Mouse (Mus musculus): ENCODE results near the gene Gm13283. TPM values are rescaled to one million over a fixed set of nuclear protein-coding genes. Genes with fewer than 3 reads are reported as not detected.
"Not testable (repeated sequence)": the region's sequence is repeated elsewhere in the genome, so short reads cannot be mapped to it uniquely, and the experiment has no call there.

Gene Gm13283
- polyA plus RNA-seq, 1 experiment from 2014 or later, result not detected

DNA sequence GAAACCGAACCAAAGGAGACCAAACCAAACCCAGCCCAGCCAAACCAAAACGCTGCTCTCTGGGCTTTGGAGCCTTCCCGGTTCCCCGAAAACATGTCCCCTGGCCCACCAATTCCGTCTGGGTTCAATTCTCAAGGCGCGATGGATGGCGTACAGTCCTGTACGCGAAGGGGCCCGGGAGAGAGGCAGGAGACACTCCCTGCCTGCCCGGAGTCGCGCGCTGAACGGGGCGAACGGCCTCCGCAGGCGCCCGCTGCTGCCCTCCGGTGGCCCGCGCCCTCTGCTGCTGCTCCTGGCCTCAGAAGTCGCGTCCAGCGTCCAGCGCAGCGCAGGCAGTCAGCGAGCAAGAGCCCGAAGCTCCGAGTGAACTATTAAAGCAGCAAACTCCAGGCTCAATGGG is 13.6 kb downstream of the Gm13283 start, which contains the start of gene Gm13290:
TSS of gene Gm13290 (plus strand) at position 301 of the 400 bp plus-strand sequence.
- H3K27me3 ChIP-seq; H3K36me3 ChIP-seq; H3K27ac ChIP-seq; ATAC-seq (ENCODE audit: low read depth); H3K9ac ChIP-seq; H3K4me3 ChIP-seq (replicated peaks); DNase-seq; H3K4me1 ChIP-seq (replicated peaks); H3K4me2 ChIP-seq; H3K9me3 ChIP-seq (replicated peaks): not testable (repeated sequence)
- WGBS (ENCODE audit: insufficient replicate concordance), result no CpG with 5 or more reads among the region's 32 CpGs

DNA sequence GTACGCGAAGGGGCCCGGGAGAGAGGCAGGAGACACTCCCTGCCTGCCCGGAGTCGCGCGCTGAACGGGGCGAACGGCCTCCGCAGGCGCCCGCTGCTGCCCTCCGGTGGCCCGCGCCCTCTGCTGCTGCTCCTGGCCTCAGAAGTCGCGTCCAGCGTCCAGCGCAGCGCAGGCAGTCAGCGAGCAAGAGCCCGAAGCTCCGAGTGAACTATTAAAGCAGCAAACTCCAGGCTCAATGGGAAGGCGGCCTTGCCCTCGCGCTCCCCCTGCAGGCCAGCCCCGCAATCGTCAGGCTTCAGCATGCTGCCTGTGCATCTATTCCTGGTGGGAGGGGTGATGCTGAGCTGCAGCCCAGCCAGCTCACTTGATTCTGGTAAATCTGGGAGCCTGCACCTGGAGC is 16.7 kb downstream of the Gm13283 start, which contains the start of gene Gm13289:
TSS of gene Gm13289 (plus strand) at position 301 of the 400 bp plus-strand sequence.
- not testable (repeated sequence) for H3K4me1 ChIP-seq (replicated peaks); H3K9ac ChIP-seq; H3K4me2 ChIP-seq; H3K27me3 ChIP-seq; H3K9me3 ChIP-seq (replicated peaks); H3K4me3 ChIP-seq (replicated peaks); DNase-seq; H3K27ac ChIP-seq; H3K36me3 ChIP-seq; ATAC-seq (ENCODE audit: low read depth)
- no CpG with 5 or more reads among the region's 29 CpGs for WGBS (ENCODE audit: insufficient replicate concordance)

DNA sequence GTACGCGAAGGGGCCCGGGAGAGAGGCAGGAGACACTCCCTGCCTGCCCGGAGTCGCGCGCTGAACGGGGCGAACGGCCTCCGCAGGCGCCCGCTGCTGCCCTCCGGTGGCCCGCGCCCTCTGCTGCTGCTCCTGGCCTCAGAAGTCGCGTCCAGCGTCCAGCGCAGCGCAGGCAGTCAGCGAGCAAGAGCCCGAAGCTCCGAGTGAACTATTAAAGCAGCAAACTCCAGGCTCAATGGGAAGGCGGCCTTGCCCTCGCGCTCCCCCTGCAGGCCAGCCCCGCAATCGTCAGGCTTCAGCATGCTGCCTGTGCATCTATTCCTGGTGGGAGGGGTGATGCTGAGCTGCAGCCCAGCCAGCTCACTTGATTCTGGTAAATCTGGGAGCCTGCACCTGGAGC is 19.6 kb downstream of the Gm13283 start, which contains the start of gene Gm13272:
TSS of gene Gm13272 (plus strand) at position 301 of the 400 bp plus-strand sequence.
- not testable (repeated sequence) for H3K36me3 ChIP-seq; H3K27me3 ChIP-seq; H3K9ac ChIP-seq; H3K27ac ChIP-seq; H3K4me3 ChIP-seq (replicated peaks); H3K9me3 ChIP-seq (replicated peaks); H3K4me1 ChIP-seq (replicated peaks); H3K4me2 ChIP-seq; DNase-seq; ATAC-seq (ENCODE audit: low read depth)
- no CpG with 5 or more reads among the region's 29 CpGs for WGBS (ENCODE audit: insufficient replicate concordance)

DNA sequence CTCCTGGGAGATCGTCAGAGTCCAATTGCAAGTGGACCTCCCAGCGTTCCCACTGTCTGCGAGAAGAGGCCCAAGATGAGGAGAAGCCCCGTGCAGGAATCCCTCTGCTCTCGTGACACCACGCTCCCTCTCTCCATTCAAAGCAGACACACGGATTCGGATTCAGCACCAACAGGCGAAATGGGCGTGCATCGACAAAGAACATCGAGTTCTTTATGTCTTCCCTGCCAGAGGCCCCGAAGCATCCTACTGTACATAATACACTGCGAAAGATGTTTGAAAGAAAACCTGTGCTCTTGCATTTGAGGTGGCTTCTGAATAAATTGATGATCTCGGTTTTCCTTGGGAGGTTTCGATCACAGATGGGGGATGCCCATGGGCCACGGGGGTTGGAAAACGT is 20.4 kb downstream of the Gm13283 start:
- not testable (repeated sequence) for ATAC-seq (ENCODE audit: low read depth); H3K27me3 ChIP-seq; H3K27ac ChIP-seq; H3K9me3 ChIP-seq (replicated peaks); H3K9ac ChIP-seq; H3K36me3 ChIP-seq; H3K4me1 ChIP-seq (replicated peaks); H3K4me3 ChIP-seq (replicated peaks); DNase-seq; H3K4me2 ChIP-seq
- WGBS (ENCODE audit: insufficient replicate concordance), result 38% methylated on average over 16 of the region's 18 CpGs

DNA sequence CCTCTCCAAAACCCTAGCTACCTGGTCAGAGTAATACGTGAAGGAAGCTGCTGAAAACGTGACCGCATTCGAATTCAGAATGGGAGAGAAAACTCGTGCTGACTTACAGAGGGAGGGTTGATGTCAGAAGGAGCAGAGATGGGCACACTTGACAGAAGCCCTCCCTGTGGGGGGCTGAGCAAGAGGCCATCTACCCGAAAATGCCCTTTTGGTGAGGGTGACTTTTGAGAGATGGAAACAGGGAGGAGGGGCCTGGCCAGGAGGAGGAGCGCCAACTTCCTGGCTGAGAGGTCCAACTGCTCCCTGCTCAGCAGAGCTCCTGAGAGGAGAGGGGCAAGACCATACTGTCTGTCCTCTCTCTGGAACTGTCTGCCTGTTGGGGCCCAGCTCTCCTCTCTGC is 21.9 kb downstream of the Gm13283 start, which contains the start of gene Ifnz:
TSS of gene Ifnz (plus strand) at position 301 of the 400 bp plus-strand sequence.
- DNase-seq; H3K27me3 ChIP-seq; ATAC-seq (ENCODE audit: low read depth); H3K36me3 ChIP-seq; H3K4me1 ChIP-seq (replicated peaks); H3K9ac ChIP-seq; H3K27ac ChIP-seq; H3K9me3 ChIP-seq (replicated peaks): not testable (repeated sequence)
- peak within 1 kb of the TSS; percentile 56 for H3K4me2 ChIP-seq
- WGBS (ENCODE audit: insufficient replicate concordance), result 15% methylated on average over 4 of the region's 7 CpGs
- H3K4me3 ChIP-seq (replicated peaks), result peak within 1 kb of the TSS; percentile 28

DNA sequence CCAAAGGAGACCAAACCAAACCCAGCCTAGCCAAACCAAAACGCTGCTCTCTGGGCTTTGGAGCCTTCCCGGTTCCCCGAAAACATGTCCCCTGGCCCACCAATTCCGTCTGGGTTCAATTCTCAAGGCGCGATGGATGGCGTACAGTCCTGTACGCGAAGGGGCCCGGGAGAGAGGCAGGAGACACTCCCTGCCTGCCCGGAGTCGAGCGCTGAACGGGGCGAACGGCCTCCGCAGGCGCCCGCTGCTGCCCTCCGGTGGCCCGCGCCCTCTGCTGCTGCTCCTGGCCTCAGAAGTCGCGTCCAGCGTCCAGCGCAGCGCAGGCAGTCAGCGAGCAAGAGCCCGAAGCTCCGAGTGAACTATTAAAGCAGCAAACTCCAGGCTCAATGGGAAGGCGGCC is 22.4 kb downstream of the Gm13283 start:
- not testable (repeated sequence) for H3K36me3 ChIP-seq, DNase-seq
- 0% methylated on average over 4 of the region's 31 CpGs for WGBS (ENCODE audit: insufficient replicate concordance)

DNA sequence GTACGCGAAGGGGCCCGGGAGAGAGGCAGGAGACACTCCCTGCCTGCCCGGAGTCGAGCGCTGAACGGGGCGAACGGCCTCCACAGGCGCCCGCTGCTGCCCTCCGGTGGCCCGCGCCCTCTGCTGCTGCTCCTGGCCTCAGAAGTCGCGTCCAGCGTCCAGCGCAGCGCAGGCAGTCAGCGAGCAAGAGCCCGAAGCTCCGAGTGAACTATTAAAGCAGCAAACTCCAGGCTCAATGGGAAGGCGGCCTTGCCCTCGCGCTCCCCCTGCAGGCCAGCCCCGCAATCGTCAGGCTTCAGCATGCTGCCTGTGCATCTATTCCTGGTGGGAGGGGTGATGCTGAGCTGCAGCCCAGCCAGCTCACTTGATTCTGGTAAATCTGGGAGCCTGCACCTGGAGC is 25.5 kb downstream of the Gm13283 start, which contains the start of gene Gm13276:
TSS of gene Gm13276 (plus strand) at position 301 of the 400 bp plus-strand sequence.
- not testable (repeated sequence) for ATAC-seq (ENCODE audit: low read depth); H3K36me3 ChIP-seq; H3K4me1 ChIP-seq (replicated peaks); H3K27me3 ChIP-seq; H3K27ac ChIP-seq; H3K4me2 ChIP-seq; H3K9ac ChIP-seq; H3K9me3 ChIP-seq (replicated peaks); DNase-seq; H3K4me3 ChIP-seq (replicated peaks)
- WGBS (ENCODE audit: insufficient replicate concordance), result no CpG with 5 or more reads among the region's 27 CpGs

More for the DNA sequence above, 22.4 kb downstream of the Gm13283 start:
- H3K27me3 ChIP-seq; H3K27ac ChIP-seq; H3K9me3 ChIP-seq (replicated peaks); ATAC-seq (ENCODE audit: low read depth); H3K4me1 ChIP-seq (replicated peaks); H3K9ac ChIP-seq: not testable (repeated sequence)
- peak overlapping the region; percentile 56 for H3K4me2 ChIP-seq
- H3K4me3 ChIP-seq (replicated peaks), result peak overlapping the region; percentile 28

DNA sequence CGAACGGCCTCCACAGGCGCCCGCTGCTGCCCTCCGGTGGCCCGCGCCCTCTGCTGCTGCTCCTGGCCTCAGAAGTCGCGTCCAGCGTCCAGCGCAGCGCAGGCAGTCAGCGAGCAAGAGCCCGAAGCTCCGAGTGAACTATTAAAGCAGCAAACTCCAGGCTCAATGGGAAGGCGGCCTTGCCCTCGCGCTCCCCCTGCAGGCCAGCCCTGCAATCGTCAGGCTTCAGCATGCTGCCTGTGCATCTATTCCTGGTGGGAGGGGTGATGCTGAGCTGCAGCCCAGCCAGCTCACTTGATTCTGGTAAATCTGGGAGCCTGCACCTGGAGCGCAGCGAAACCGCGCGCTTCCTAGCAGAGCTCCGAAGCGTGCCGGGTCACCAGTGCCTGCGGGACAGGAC is 28.5 kb downstream of the Gm13283 start, which contains the start of gene Gm13277:
TSS of gene Gm13277 (plus strand) at position 231 of the 400 bp plus-strand sequence.
- H3K27me3 ChIP-seq; ATAC-seq (ENCODE audit: low read depth); H3K9me3 ChIP-seq (replicated peaks); H3K4me1 ChIP-seq (replicated peaks); H3K36me3 ChIP-seq; H3K27ac ChIP-seq; H3K4me3 ChIP-seq (replicated peaks); H3K9ac ChIP-seq; DNase-seq; H3K4me2 ChIP-seq: not testable (repeated sequence)
- WGBS (ENCODE audit: insufficient replicate concordance), result 0% methylated on average over 4 of the region's 28 CpGs

DNA sequence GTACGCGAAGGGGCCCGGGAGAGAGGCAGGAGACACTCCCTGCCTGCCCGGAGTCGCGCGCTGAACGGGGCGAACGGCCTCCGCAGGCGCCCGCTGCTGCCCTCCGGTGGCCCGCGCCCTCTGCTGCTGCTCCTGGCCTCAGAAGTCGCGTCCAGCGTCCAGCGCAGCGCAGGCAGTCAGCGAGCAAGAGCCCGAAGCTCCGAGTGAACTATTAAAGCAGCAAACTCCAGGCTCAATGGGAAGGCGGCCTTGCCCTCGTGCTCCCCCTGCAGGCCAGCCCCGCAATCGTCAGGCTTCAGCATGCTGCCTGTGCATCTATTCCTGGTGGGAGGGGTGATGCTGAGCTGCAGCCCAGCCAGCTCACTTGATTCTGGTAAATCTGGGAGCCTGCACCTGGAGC is 31.3 kb downstream of the Gm13283 start, which contains the start of gene Gm13278:
TSS of gene Gm13278 (plus strand) at position 301 of the 400 bp plus-strand sequence.
- not testable (repeated sequence) for H3K4me2 ChIP-seq; H3K36me3 ChIP-seq; H3K4me1 ChIP-seq (replicated peaks); H3K27me3 ChIP-seq; ATAC-seq (ENCODE audit: low read depth); H3K4me3 ChIP-seq (replicated peaks); H3K27ac ChIP-seq; H3K9me3 ChIP-seq (replicated peaks); DNase-seq; H3K9ac ChIP-seq
- no CpG with 5 or more reads among the region's 28 CpGs for WGBS (ENCODE audit: insufficient replicate concordance)

DNA sequence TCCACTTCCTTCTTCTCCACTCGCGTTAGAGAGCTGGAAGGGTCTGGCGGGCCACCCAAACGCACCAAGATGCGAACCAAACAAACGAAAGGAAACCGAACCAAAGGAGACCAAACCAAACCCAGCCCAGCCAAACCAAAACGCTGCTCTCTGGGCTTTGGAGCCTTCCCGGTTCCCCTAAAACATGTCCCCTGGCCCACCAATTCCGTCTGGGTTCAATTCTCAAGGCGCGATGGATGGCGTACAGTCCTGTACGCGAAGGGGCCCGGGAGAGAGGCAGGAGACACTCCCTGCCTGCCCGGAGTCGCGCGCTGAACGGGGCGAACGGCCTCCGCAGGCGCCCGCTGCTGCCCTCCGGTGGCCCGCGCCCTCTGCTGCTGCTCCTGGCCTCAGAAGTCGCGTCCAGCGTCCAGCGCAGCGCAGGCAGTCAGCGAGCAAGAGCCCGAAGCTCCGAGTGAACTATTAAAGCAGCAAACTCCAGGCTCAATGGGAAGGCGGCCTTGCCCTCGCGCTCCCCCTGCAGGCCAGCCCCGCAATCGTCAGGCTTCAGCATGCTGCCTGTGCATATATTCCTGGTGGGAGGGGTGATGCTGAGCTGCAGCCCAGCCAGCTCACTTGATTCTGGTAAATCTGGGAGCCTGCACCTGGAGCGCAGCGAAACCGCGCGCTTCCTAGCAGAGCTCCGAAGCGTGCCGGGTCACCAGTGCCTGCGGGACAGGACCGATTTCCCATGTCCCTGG is 34.2 kb downstream of the Gm13283 start, which contains the start of gene Gm13275:
TSS of gene Gm13275 (plus strand) at position 552 of the 740 bp plus-strand sequence.
- not testable (repeated sequence) for ATAC-seq (ENCODE audit: low read depth); H3K4me2 ChIP-seq; DNase-seq

DNA sequence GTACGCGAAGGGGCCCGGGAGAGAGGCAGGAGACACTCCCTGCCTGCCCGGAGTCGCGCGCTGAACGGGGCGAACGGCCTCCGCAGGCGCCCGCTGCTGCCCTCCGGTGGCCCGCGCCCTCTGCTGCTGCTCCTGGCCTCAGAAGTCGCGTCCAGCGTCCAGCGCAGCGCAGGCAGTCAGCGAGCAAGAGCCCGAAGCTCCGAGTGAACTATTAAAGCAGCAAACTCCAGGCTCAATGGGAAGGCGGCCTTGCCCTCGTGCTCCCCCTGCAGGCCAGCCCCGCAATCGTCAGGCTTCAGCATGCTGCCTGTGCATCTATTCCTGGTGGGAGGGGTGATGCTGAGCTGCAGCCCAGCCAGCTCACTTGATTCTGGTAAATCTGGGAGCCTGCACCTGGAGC is 37.2 kb downstream of the Gm13283 start, which contains the start of gene Gm13279:
TSS of gene Gm13279 (plus strand) at position 301 of the 400 bp plus-strand sequence.
- H3K9me3 ChIP-seq (replicated peaks); H3K36me3 ChIP-seq; DNase-seq; H3K4me3 ChIP-seq (replicated peaks); H3K9ac ChIP-seq; H3K4me1 ChIP-seq (replicated peaks); ATAC-seq (ENCODE audit: low read depth); H3K27ac ChIP-seq; H3K4me2 ChIP-seq; H3K27me3 ChIP-seq: not testable (repeated sequence)
- no CpG with 5 or more reads among the region's 28 CpGs for WGBS (ENCODE audit: insufficient replicate concordance)

More for the DNA sequence above, 34.2 kb downstream of the Gm13283 start, which contains the start of gene Gm13275:
- H3K27ac ChIP-seq; H3K27me3 ChIP-seq; H3K9me3 ChIP-seq (replicated peaks); H3K9ac ChIP-seq; H3K36me3 ChIP-seq; H3K4me3 ChIP-seq (replicated peaks); H3K4me1 ChIP-seq (replicated peaks): not testable (repeated sequence)
- WGBS (ENCODE audit: insufficient replicate concordance), result 0% methylated on average over 12 of the region's 52 CpGs

Measured in liver, embryonic 13.5 days (tissue).